Mouse (Mus musculus): ENCODE results near the gene Ak8.

GRCm38 (mm10) chr2:28829265-28829664 is 129.3 kb downstream of the Ak8 start:
- TF ChIP-seq GATA1 (IDR thresholded peaks at IDR 0.05; ENCODE audit: borderline replicate concordance, low read length), result no peak
- no peak for TF ChIP-seq FLI1 (IDR thresholded peaks at IDR 0.05; ENCODE audit: low read length)

Data from megakaryocyte, embryonic 14.5 days (primary cell).